ENCODE assay signal across 17 mouse cellular contexts in genomic region chr1:176927312-176927711, GRCm38 (mm10).
DNase-seq lines count a peak whose midpoint lies in the region; ATAC-seq and TF ChIP-seq lines count a peak whose summit lies in the region.
"Had no signal": no experiment of that assay in that cellular context is flagged by ENCODE, and none has a peak within 500 bp of the region (broad histone marks: within the 10 kb centered on the region; RNA-seq: fewer than 3 reads in every experiment).

No protein-coding gene starts in this region.

- DNase-seq in forebrain, embryonic 11.5 days (ENCODE audit: low spot score): no peak
- DNase-seq in layer of hippocampus, adult 2 months (ENCODE audit: low spot score in 2 of 2): no peak
- no peak for DNase-seq in layer of hippocampus, postnatal 10 days (ENCODE audit: low spot score in 2 of 2)
- DNase-seq in left cerebral cortex, adult 8-10 months (ENCODE audit: low spot score in 2 of 2): peak; percentile 29 to 73
- DNase-seq in right cerebral cortex, postnatal 36 days (ENCODE audit: low spot score in 2 of 2): peak; percentile 50 to 79
- no peak for DNase-seq in adrenal gland, postnatal 36 days
- DNase-seq: embryo, embryonic 11 days; heart, adult 18-20 months; kidney, postnatal 14 days; lung, adult 2 months; lung, postnatal 4 days; thymus, adult 18-20 months had no signal

- no peaks in the 10 kb centered on the region for H3K9me3 ChIP-seq in forebrain, embryonic 15.5 days
- H3K9me3 ChIP-seq in forebrain, embryonic 11.5 days (ENCODE audit: control insufficient read depth, low read length): no peaks in the 10 kb centered on the region
- H3K9me3 ChIP-seq: heart, embryonic 15.5 days; midbrain, embryonic 13.5 days had no signal

- H3K27me3 ChIP-seq in forebrain, embryonic 15.5 days: no peaks in the 10 kb centered on the region
- no peaks in the 10 kb centered on the region for H3K27me3 ChIP-seq in forebrain, embryonic 11.5 days (ENCODE audit: control insufficient read depth, insufficient read depth, low read length)
- H3K27me3 ChIP-seq: heart, embryonic 15.5 days; midbrain, embryonic 13.5 days had no signal

- no peak overlapping the region for H3K4me2 ChIP-seq in forebrain, embryonic 15.5 days (replicated peaks)
- H3K4me2 ChIP-seq in forebrain, embryonic 11.5 days (ENCODE audit: low read depth, low read length, severe bottlenecking): no peak overlapping the region
- H3K4me2 ChIP-seq: heart, embryonic 15.5 days; hindbrain, embryonic 14.5 days; midbrain, embryonic 13.5 days had no signal

- no peak for ATAC-seq in forebrain, embryonic 15.5 days (replicated peaks)
- ATAC-seq in forebrain, embryonic 11.5 days (replicated peaks; ENCODE audit: low FRiP score): no peak
- ATAC-seq: intestine, postnatal 0 days; midbrain, embryonic 13.5 days had no signal

- H3K4me3 ChIP-seq in forebrain, embryonic 15.5 days: no peak overlapping the region
- no peak overlapping the region for H3K4me3 ChIP-seq in forebrain, embryonic 11.5 days (ENCODE audit: low read depth, low read length)
- H3K4me3 ChIP-seq in layer of hippocampus, adult 2 months: no peak overlapping the region
- H3K4me3 ChIP-seq: heart, embryonic 15.5 days; midbrain, embryonic 13.5 days had no signal

- peak; percentile 29 for TF ChIP-seq CTCF in layer of hippocampus, adult 2 months (conservative IDR thresholded peaks at IDR 0.05)

- no peaks in the 10 kb centered on the region for H3K36me3 ChIP-seq in forebrain, embryonic 15.5 days
- no peaks in the 10 kb centered on the region for H3K36me3 ChIP-seq in forebrain, embryonic 11.5 days (ENCODE audit: control insufficient read depth, insufficient read depth, low read length)
- H3K36me3 ChIP-seq: heart, embryonic 15.5 days; midbrain, embryonic 13.5 days had no signal

- 79% methylated on average over 9 of the region's 9 CpGs for WGBS in forebrain, embryonic 15.5 days
- 94% methylated on average over 9 of the region's 9 CpGs for WGBS in forebrain, embryonic 11.5 days

- H3K4me1 ChIP-seq in forebrain, embryonic 15.5 days: peaks cover 58% of the 10 kb centered on the region
- peaks cover 7% of the 10 kb centered on the region; the same call in 1 of the 2 replicates for H3K4me1 ChIP-seq in forebrain, embryonic 11.5 days (replicated peaks; ENCODE audit: control insufficient read depth, insufficient read depth, low read length)
- H3K4me1 ChIP-seq: heart, embryonic 15.5 days had no signal

- no peak overlapping the region for H3K9ac ChIP-seq in forebrain, embryonic 15.5 days (replicated peaks)
- no peak overlapping the region for H3K9ac ChIP-seq in forebrain, embryonic 11.5 days (ENCODE audit: low read length)
- H3K9ac ChIP-seq: heart, embryonic 15.5 days; hindbrain, embryonic 14.5 days; midbrain, embryonic 13.5 days had no signal

- 0 out of 2 replicates have a peak overlapping the region, but pooled peaks have one; percentile 61 for H3K27ac ChIP-seq in forebrain, embryonic 15.5 days (replicated peaks)
- no peak overlapping the region for H3K27ac ChIP-seq in forebrain, embryonic 11.5 days (ENCODE audit: low read depth, low read length)
- H3K27ac ChIP-seq in layer of hippocampus, adult 2 months: peak overlapping the region; percentile 97
- H3K27ac ChIP-seq: heart, embryonic 15.5 days; hindbrain, embryonic 14.5 days; midbrain, embryonic 13.5 days had no signal

Comparison
In these comparisons a context has a peak if more than half of its experiments do, and no peak if none do; other contexts are left out.
1. DNase-seq: peak in left cerebral cortex, adult 8-10 months (2 of 2) and right cerebral cortex, postnatal 36 days (2 of 2); none in forebrain, embryonic 11.5 days (single experiment), layer of hippocampus, adult 2 months (0 of 2), layer of hippocampus, postnatal 10 days (0 of 2) and adrenal gland, postnatal 36 days (0 of 2).